Mouse (Mus musculus): ENCODE measurements around the gene Antxr1.
"Not testable (repeated sequence)": the region's sequence is repeated elsewhere in the genome, so short reads cannot be mapped to it uniquely, and the experiment has no call there.

Antxr1 gene

DNA sequence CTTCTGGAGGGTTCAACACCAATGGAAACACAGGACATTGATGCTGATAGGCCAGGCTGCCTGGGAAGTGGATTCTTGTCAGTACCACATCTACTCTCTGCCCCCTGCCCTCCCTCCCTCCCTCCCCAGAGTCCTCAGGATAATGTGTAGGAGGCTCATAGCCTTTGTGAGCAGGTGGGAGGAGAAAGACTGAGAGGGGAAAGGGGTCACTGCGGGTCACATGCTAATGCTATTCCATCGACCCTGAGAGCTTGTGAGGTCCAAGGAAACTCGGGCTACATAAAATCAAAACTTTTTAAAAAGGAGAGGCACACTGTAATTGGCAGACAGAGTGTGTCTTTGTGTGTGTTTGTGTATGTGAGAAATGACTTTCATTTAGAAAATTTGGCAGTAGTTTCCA lies 236.4 kb downstream of the Antxr1 start:
- DNase-seq = no peak

DNA sequence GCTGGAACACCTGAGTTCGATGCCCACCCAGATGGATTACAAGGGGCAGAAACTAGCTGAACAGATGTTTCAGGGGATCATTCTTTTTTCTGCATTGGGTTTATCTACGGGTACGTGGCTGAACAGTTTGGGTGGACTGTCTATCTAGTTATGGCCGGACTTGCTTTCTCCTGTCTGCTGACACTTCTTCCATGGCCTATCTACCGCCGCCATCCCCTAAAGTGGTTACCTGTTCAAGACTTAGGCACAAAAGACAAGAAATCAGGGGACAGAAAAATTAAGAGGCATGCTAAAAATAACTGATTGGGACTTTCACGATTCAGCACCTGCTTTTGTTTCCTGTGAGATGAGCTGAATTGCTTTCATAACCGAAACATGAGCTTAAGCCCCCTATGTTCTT lies 242.0 kb downstream of the Antxr1 start:
- not testable (repeated sequence) for DNase-seq

DNA sequence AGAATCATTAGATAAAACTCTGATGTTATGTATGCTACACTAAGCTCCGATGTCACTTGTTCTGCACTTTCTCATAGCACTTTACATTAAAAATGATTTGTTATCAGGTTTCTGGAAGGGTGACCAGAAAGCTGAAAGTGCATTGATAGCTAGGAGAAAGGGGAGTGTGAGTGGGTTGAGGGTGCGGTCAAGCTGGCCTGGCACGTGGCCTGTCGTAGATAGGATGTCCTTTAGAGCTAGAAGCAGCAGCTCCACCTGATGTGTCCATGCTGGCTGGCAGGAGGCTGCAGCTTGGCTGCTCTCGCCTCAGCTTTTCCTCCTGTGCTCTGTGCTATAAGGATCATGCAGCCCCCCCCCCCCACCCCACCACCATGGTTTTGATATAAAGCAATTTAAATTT lies 243.1 kb downstream of the Antxr1 start:
- DNase-seq = no peak

- DNase-seq = no peak
These were observed 244.7 kb downstream of the Antxr1 start for GRCm38 (mm10) chr6:87090877-87091276.

DNA sequence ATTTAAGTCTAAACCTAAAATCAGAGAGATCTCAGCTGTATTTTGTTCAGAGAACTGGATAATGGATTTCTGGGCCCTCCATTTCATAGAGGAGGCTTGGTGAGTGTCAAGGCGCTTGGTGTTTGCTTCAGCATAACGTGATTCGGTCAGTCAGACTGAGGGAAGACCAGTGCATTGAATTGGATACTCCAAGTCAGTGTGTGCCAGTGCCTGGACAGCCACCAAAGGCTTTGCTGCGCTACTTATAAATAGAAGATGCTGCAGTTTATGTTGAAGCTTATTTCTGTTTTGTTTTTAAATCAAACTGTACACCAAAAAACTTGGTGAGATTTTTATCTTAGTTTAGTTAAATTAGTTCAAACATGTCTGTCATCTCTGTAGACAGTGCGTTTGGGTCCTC lies 247.3 kb downstream of the Antxr1 start:
- DNase-seq = no peak

GRCm38 (mm10) chr6:87085026-87085425 lies 250.6 kb downstream of the Antxr1 start:
- DNase-seq = no peak

Measured in cerebellum, adult 9-11 months (tissue).